Mouse (Mus musculus) CD4-positive, CD25-positive, alpha-beta regulatory T cell, adult 4 months (primary cell): Measurements from ENCODE around the gene Wdr64. TPM values are rescaled to one million over a fixed set of nuclear protein-coding genes. Genes with fewer than 3 reads are reported as not detected.

Source experiments
- ATAC-seq: one replicate; pipeline ENCODE4 v1.8.0; 2017
- polyA plus RNA-seq, 2 experiments: library from polyadenylated mRNA; unstranded; fragments of 100-300 nt; shearing (Covaris generic); gene quantifications; one replicate each; pipeline ENCODE4 v1.2.1; 2017

Wdr64 gene
- not detected for polyA plus RNA-seq

- no peak for ATAC-seq
Observed at GRCm38 (mm10) chr1:175698293-175698692, at the start of gene Wdr64. Gene Wdr64 (plus strand): TSS chr1:175698593.

GRCm38 (mm10) chr1:175648615-175649014 lies 49.8 kb upstream of the Wdr64 start:
- no peak for ATAC-seq

DNA sequence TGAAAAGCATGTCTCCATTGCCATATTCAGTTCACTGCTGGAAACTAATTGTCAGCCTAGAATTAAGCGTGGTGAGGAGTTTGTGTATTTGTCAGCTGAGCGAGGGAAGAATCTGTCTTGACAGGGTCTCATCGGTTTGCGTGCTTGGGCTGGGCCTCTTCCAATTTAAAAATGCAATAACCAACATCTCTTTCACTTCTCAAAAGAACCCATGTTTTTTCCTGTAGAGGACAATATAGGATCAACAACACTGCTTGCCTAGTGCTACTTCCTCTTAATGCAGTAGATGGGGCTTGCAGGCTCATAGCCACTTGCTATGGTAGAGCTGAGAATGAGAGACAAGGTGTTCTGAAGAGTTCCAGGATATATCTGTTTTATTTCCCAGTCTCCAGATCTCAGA lies 38.5 kb upstream of the Wdr64 start:
- no peak for ATAC-seq

DNA sequence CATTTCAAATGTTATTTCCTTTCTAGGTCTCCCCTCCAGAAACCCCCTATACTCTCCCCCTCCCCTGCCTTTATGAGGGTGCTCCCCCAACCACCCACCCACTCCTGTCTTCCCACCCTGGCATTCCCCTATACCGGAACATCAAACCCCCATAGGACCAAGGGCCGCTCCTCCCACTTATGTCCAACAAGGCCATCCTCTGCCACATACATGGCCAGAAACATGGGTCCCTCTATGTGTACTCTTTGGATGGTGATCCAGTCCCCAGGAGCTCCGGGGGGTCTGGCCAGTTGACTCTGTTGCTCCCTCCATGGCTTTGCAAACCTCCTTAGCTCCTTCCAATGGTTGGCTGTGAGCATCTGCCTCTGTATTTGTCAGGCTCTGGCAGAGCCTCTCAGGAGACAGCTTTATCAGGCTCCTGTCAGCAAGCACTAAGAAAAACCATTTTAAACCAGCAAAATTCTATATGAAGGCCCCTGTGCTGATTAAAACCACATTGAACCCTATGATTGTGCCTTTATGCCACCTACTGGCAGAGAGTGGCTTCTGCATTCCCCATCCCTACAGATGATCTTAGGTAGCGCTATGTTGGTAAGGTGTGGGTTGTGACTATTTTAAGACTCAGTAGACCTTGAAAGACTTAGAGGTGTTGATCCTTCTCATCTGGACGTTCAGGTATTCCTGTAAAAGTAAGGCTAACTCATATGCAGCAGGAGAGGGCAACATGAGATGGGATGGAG lies 29.6 kb upstream of the Wdr64 start:
- ATAC-seq: peak; percentile 82

GRCm38 (mm10) chr1:175669456-175669855 lies 28.9 kb upstream of the Wdr64 start:
- no peak for ATAC-seq

GRCm38 (mm10) chr1:175670042-175670441 lies 28.4 kb upstream of the Wdr64 start:
- no peak for ATAC-seq

DNA sequence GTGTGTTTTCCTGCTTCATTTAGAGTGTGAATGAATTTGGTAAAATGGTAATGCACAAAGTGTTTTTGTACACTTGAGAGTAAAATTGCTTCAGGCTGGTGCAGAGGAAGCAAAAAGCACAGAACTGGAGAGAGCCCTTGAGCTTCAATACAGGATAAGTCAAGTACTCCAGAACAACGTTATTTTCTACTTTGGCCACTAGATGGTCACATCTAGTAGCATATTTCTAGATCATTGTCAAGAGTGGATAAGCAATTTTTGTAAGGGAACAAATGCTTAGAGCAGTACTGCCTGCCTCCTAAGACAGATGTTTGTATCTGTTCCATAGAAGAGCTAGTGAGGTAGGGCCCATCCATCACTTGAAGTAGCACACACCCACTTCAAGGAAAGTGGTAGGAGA lies 26.8 kb upstream of the Wdr64 start:
- ATAC-seq: no peak

- ATAC-seq: no peak
Observed at GRCm38 (mm10) chr1:175673563-175674325, 24.6 kb upstream of the Wdr64 start.

DNA sequence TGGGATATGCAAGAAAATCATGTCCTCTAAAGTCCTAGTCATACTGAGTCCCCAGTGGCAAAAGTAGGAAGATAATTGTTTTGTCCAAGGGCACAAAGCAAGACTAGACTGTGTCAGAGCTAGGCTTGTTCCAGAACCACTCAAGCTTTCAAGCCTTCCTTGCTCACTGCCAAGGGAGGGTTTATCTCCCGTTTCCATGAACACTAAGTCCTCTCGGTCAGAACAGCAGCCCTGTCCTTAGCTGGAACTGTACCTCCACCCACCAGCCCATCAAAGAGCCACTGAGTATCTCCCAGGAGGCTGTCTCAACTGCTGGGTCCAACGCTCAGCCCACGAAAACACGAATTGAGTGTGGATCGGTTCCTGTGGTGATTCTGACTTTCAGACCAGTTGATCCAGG lies 23.3 kb upstream of the Wdr64 start:
- ATAC-seq: no peak

DNA sequence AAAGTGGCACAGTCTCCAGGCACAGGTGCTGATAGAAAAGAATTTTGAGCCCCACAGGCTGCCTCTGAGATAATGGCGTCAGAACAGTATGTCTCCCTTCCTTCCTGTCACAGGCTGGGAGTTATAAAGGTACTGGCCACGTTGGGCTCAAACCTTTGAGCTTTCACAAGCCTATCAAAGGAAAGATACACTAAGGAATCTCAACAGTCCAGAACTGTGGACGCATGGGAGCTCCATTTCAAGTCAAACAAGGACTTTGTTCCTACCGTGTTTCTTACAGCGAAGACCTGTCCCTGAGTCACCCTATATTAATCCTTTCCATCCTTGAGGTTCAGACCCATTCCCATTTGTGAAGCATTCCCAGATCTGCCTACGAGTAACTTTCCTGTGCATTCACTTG lies 20.9 kb upstream of the Wdr64 start:
- ATAC-seq: no peak

DNA sequence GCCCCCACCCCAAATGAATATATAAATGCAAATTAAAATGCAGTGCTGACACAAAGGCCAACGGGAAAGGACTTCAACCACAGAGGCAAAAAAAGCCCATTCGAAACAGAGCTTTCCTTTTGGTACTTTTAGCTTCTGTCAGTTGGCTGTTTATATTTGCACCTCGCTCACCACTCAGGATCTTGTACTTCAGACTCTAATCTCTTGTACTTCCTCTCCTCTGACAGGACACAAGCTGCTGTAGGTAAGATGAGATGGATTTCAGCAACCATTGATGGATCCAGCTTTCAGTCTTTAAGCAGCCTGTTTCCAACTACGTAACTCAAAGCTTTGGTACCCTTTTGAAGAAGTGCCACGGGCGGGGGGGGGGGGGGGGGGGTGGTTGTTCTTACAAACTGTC lies 17.4 kb upstream of the Wdr64 start:
- no peak for ATAC-seq

DNA sequence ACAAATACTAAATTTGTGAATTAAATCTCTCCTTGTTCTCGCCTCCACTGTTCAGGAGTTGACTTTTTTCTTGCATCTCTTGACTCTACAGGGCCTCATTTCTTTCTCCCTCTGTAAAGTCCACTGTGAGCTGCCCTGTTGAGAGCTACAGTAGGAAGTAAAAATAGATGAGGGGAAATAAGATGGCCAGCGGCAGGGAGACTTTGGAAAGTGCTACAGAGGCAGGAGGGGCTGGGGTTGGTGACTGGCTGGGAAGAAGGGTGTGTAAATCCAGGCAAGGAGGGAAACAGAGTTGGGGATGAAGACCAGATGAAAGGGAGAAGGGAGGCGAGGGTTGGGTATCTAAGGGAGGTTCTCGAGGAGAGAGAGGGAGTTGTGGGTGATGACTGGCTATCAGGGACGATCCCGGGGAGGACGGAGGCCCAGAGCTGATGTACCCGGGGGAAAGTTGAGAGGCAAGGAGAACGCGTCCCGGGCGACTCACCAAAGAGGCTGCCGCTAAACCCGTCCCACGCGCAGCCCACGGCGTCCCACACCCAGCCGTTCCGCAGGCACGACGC lies 6.6 kb upstream of the Wdr64 start:
- ATAC-seq: peak; percentile 3

- peak; percentile 91 for ATAC-seq
Observed at GRCm38 (mm10) chr1:175692246-175692996, 6.0 kb upstream of the Wdr64 start, which contains the start of the genes Opn3 and Chml. Gene Opn3 (minus strand): TSS chr1:175692776. Gene Chml (minus strand): TSS chr1:175692901.

- ATAC-seq: no peak
Observed at GRCm38 (mm10) chr1:175692997-175693361, 5.4 kb upstream of the Wdr64 start.

DNA sequence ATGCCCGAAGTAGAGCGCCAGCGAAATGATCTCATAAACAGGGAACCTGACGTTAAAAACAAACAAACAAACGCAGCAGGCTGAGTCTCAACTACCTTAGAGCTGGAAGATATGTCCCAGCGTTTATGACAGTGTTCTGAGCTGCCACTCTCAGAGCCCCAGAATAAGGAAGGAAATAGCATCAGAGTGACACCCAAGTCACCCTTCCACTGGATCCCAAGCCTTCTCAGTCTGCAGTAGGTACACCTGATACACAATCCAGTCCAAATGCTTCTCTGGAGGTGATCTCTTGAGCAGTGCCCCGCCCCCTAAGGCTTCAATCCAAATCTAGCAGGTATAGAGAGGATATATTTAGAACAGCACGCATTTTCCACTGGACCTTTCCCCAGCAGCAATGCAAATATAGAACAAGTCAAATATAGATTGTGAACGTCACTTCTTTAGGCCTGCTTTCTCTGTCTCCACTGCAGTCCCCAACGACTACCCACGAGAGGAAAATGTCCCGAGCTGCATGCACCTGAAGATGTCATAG lies 4.9 kb upstream of the Wdr64 start:
- ATAC-seq: no peak

DNA sequence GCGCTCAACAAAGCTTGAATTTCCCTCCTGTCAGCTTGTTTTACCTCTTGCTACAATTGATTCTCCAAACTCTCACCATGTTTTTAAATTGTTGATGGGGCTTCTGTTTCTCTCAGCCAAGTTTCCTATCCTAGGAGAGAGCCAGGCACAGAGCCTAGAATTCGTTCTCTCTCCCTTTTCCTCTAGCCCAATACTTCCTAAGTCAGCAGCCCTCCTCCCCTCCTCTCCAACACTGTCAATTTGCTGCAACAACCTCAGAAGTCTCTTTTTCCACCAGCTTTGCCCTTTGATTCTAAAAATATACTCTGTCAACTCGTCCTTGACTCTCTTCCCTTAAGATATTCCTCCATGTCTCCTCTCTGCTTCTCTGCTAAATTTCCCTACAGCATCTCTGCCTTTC lies 982 bp downstream of the Wdr64 start:
- no peak for ATAC-seq

GRCm38 (mm10) chr1:175699796-175700195 lies 1.4 kb downstream of the Wdr64 start:
- ATAC-seq: peak; percentile 58

GRCm38 (mm10) chr1:175701145-175701544 lies 2.8 kb downstream of the Wdr64 start:
- no peak for ATAC-seq

GRCm38 (mm10) chr1:175707599-175707998 lies 9.2 kb downstream of the Wdr64 start:
- no peak for ATAC-seq

GRCm38 (mm10) chr1:175708013-175708412 lies 9.6 kb downstream of the Wdr64 start:
- no peak for ATAC-seq

DNA sequence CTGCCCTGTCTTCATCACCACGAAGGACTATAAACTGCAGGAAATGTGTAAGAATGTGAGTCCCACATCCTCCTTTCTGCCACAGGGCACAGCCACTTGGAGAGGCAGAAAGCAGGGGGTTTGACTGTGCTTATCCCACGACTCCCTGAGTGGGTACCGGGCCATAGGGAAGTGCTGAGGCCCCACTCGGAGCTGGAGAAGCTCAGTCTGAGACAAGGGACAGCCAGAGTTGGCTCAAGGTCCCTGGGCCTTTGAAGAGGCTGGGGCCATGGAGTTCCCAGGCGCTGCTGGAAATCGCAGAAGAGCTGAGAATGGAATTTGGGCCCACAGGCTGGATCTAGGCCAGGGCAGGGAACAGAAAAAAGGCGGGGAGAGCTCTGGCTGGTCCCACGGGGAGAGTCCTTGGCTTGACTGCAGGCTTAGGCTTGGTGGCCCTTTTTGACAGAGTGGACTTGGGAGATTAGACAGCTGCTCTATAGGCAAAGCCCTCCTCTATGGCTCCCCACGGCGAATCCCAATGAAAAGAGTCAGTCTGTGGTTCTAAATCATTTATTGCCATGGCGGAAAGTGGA lies 14.0 kb downstream of the Wdr64 start:
- ATAC-seq: no peak

- ATAC-seq: no peak
Observed at GRCm38 (mm10) chr1:175716832-175717231, 18.4 kb downstream of the Wdr64 start.
